Mouse (Mus musculus): ENCODE data around the gene Olfr168. TPM values are rescaled to one million over a fixed set of nuclear protein-coding genes. Genes with fewer than 3 reads are reported as not detected.

Olfr168 gene
- polyA plus RNA-seq (2012): not detected in 2 replicates

GRCm38 (mm10) chr16:19535455-19535854, at the start of gene Olfr168:
Gene Olfr168 (minus strand): TSS chr16:19535555.

DNA sequence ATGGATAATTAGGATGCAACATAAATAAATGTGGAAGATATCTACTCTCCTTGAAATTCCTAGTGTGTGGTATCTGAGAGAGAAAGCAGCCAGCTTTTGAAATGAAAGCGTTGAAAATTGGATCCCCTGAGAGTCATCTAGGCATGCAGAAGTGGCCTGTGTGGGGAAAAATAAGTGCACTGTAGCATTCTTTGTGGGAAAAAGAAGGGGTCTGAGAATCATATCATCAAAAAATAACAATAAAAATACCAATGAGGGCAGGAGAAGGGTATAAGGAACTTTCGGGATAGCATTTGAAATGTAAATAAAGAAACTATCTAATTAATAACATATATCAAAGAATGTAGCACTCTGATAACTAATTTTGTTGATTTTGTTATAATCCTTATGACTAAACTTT, 36.4 kb upstream of the Olfr168 start, which contains the start of gene Olfr169:
Gene Olfr169, minus strand, starts transcription at position 101 of the 400 bp plus-strand sequence.

DNA sequence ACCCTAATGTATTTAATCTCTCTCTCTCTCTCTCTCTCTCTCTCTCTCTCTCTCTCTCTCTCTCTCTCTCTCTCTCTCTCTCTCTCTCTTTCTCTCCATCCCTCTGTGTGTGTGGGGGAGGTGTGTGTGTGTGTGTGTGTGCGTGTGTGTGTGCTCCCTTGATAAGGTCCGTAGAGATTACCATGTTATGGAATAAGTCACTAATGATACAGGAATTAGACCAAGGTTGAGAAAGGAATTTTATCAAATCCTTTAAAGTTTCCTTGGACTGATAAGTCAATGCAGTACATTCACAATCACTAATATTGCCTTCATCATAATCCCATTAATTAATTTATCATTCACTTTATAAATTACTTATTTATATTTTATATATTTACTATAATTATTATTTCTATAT, 13.2 kb downstream of the Olfr168 start, which contains the start of gene Olfr167:
Gene Olfr167, minus strand, starts transcription at position 101 of the 400 bp plus-strand sequence.

DNA sequence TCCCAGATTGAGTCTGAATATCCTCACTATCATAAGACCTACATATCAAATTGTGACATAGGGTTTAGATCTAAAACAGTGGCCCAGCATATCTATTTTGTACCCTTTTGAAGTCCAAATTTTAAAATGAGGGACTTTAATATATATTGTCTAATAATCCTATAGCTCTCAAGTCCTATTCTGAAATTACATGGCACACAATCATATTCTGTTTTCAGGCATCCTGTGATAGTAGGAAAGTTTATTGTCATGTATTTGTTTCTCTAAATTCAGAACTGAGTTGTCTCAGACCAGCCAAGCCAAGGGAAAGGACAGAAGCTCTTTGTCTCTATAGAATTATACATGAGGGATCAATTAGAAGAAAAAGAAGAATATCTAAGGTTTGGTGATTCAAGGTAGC, 52.0 kb downstream of the Olfr168 start, which contains the start of gene Olfr166:
Gene Olfr166, plus strand, starts transcription at position 301 of the 400 bp plus-strand sequence.

Other genes with a start within 250 kb of the Olfr168 start
- gene Olfr164, start 221.5 kb downstream of the Olfr168 start, polyA plus RNA-seq (2012): not detected in 2 replicates
- gene Olfr165, start 112.4 kb downstream of the Olfr168 start, polyA plus RNA-seq (2012): not detected in 2 replicates
- gene Olfr166, start 51.9 kb downstream of the Olfr168 start, polyA plus RNA-seq (2012): not detected in 2 replicates
- gene Olfr167, start 13.3 kb downstream of the Olfr168 start, polyA plus RNA-seq (2012): not detected in 2 replicates
- not detected in 2 replicates for gene Olfr169, start 36.3 kb upstream of the Olfr168 start, polyA plus RNA-seq (2012)
- gene Olfr170, start 76.3 kb upstream of the Olfr168 start, polyA plus RNA-seq (2012): not detected in 2 replicates
- gene Olfr171, start 94.4 kb upstream of the Olfr168 start, polyA plus RNA-seq (2012): not detected in 2 replicates
- gene Lamp3, start 170.8 kb upstream of the Olfr168 start, polyA plus RNA-seq (2012): not detected in 2 replicates
- gene B3gnt5, start 224.7 kb upstream of the Olfr168 start, polyA plus RNA-seq (2012): 1.8 and 1.9 TPM in 2 replicates

Measured in megakaryocyte-erythroid progenitor cell, adult 5 weeks (primary cell).